ENCODE assay signal across 8 mouse cellular contexts in genomic region chr4:33924234-33924888, GRCm38 (mm10). TPM values are rescaled to one million over a fixed set of nuclear protein-coding genes. Genes with fewer than 3 reads are reported as not detected.
A peak's percentile ranks its signal among the peaks of the same experiment; 100 is the strongest.
DNase-seq lines count a peak whose midpoint lies in the region; TF ChIP-seq lines count a peak whose summit lies in the region.

Gene Cnr1, plus strand, starts transcription at chr4:33924593.

- H3K27ac ChIP-seq in layer of hippocampus, adult 2 months: peak within 1 kb of the TSS; percentile 94

- no peak for TF ChIP-seq CTCF in layer of hippocampus, adult 2 months (conservative IDR thresholded peaks at IDR 0.05)

- DNase-seq in MN1 (ENCODE audit: low spot score) (peak; percentile 90), adipocyte (ENCODE audit: low spot score) (no peak)
- DNase-seq in cerebellum, adult 9-10 months: peak; percentile 94
- DNase-seq in frontal cortex, adult 2 months (ENCODE audit: extremely low spot score in 1 of 2, low spot score in 1 of 2): peak in 1 of 2 experiments; percentile 77
- peak; percentile 73 for DNase-seq in heart, postnatal 4 days
- peak; percentile 65 to 72 for DNase-seq in layer of hippocampus, adult 2 months (ENCODE audit: low spot score in 2 of 2)
- DNase-seq in lung, adult 18-20 months: peak; percentile 20 to 41
- DNase-seq in ovary, adult 18-20 months (ENCODE audit: low spot score): peak; percentile 65

- peak within 1 kb of the TSS; percentile 84 for H3K4me3 ChIP-seq in layer of hippocampus, adult 2 months

RNA-seq across cellular contexts. Expression of gene Cnr1, which starts in this region (rescaled TPM):
- polyA plus RNA-seq in frontal cortex, adult 2 months (2012; rRNA removed): 44.1 and 71.7 TPM in 2 replicates
- under 1 TPM; 0.45 to 0.71 TPM for total RNA-seq in heart, postnatal 4 days (2021)
- 100 to 1,000 TPM; 175 to 181 TPM for total RNA-seq in layer of hippocampus, adult 2 months (2021)

Comparison
In these comparisons a context has a peak if more than half of its experiments do, and no peak if none do; other contexts are left out.
1. RNA of gene Cnr1 (total RNA-seq): 175 to 181 TPM in layer of hippocampus, adult 2 months; 0.45 to 0.71 TPM in heart, postnatal 4 days; every median in the first group is over 100 times any median in the second.
2. Peak in DNase-seq in heart, postnatal 4 days; RNA of the gene not detected or under 1 TPM.